Mouse (Mus musculus) heart, postnatal 10 days (tissue): ENCODE data around the gene Casc3. TPM values are rescaled to one million over a fixed set of nuclear protein-coding genes. Genes with fewer than 3 reads are reported as not detected.
"Not testable (repeated sequence)": the region's sequence is repeated elsewhere in the genome, so short reads cannot be mapped to it uniquely, and the experiment has no call there.

Source experiments
- DNase-seq, 2 experiments: peaks; one replicate each; pipeline ENCODE4 v3.0.0; 2021
- intact Hi-C: fragments of 180-260 bp; cut with DNase I; formaldehyde crosslinking; loops from one replicate; pipeline ENCODE4 v1.15.1; 2025
- total RNA-seq, 2 experiments: library from RNA; stranded (reverse); gene quantifications; 2 replicates each; pipeline ENCODE4 v1.2.3; 2021

Casc3 gene
- total RNA-seq, 2 experiments from 2014 or later = 29.0 to 29.7 TPM

DNA sequence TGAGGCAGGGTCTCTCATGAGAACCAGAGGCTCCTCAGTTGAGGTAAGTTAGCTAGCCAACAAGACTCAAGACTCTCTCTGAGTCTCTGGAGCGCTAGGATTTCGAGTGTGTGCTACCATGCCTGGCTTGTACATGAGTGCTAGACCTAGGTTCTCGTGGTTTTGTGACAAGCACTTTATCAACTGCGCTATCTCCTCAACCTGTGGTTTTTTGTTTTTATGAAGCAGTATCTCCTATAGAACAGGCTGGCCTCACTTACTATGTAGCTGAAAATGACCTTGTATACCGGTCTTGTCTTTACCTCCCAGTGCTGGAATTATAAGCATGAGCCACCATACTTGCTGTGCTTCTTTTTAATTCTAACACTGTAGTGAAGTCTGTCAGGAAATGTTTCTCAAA is 16.3 kb downstream of the Casc3 start:
- no peak for DNase-seq
- intact Hi-C loops = no loop called here

GRCm38 (mm10) chr11:98826071-98826470 is 21.4 kb downstream of the Casc3 start:
- DNase-seq, intact Hi-C loops: not testable (repeated sequence)

DNA sequence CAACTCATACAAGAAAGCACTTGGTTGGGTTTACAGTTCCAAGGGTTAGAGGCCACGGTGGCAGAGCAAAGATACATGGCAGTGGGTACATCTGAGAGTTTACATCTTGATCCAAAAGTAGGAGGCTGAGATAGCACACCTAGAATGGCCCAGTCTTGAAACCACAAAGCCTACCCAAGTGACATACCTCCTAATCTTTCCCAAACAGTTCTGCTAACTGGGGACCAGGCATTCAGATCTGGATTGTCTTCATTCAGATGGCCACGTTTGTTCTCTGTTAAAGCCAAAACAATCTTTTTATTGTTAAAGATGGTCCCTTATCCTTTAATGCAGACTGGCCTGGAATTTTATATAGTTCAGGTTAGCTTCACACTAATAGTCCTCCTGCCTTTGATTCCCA is 23.2 kb downstream of the Casc3 start:
- intact Hi-C loops = loop anchor here (1.0 to 2.0 kb wide), 2 partner anchors 17 to 128 kb away; no protein-coding TSS in a partner anchor
- DNase-seq = no peak

DNA sequence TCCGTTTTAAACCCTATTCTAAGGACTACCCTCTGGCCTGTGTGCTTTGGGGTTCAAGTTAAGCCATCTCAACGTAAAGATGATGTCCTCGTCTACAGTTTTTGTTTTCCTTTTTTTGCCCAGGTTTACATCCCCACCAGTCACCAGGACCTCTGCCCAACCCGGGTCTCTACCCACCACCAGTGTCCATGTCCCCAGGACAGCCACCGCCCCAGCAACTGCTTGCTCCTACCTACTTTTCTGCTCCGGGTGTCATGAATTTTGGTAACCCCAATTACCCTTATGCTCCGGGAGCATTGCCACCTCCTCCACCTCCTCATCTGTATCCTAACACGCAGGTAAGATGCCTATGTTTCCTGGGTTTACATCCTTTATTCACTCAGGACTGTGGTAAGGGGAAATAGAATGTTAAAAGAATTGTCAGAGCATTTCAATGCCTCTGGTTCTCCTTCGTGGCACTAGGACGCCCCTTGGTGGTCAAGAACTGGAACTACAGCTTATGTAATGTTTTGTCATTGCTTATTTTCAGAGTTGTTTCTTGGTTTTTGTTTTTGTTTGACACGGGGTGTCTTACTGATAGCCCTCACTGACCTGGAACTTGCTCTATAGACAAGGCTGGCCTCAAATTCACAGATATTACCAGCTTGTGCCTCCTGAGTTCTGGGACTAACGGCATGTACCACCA is 24.5 kb downstream of the Casc3 start:
- intact Hi-C loops = loop anchor here (1.0 to 2.0 kb wide), 2 partner anchors 18 to 41 kb away; no protein-coding TSS in a partner anchor

DNA sequence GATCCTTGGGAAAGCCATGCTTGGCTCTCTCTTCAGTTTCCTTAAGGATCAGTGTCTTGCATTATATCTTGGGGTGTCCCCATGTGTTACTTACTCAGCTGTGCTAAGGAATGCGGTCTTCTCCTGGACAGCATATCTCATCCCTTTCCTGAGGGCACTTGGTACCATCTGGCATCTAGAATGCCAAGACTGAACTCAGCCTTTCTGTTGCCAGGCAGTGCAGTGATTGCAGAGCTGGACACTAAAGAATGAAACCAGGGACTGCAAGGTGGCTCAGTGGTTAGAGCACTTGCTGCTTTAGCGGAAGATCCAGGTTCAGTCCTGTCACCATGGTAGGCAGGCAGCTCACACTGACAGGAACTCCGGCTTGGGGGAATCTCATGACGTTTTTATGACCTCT is 25.2 kb downstream of the Casc3 start:
- intact Hi-C loops = loop anchor here (1.0 to 2.0 kb wide), 2 partner anchors 19 to 42 kb away; no protein-coding TSS in a partner anchor
- DNase-seq = no peak

More for the DNA sequence above, 24.5 kb downstream of the Casc3 start:
- peak; percentile 42 to 72 for DNase-seq

DNA sequence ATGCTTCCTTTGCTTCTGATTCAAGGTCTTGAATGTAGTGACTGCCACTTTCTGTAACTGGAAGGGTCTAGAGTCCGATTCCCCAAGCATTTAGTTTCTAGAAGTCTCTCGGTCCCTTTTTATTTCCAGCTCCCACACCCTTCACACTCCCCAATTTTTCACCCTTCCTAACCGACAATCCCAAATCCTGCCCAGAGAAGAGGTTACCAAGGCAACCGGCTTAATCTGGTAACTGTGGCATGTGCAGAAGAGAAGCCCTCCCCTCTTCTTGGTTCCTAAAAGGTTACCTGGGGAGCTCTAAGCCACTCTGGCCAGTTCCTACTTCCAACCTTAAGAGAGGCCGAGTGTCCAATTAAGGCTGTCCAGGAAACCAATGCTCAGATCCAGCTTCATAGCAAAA is 30.6 kb downstream of the Casc3 start:
- DNase-seq = no peak
- intact Hi-C loops = no loop called here

- intact Hi-C loops = no loop called here
- no peak for DNase-seq
Observed at GRCm38 (mm10) chr11:98835725-98836124, 31.0 kb downstream of the Casc3 start.

GRCm38 (mm10) chr11:98836128-98836527 is 31.4 kb downstream of the Casc3 start:
- DNase-seq = no peak
- intact Hi-C loops = no loop called here

- peak; percentile 84 to 88 for DNase-seq
- intact Hi-C loops = no loop called here
Observed at GRCm38 (mm10) chr11:98836651-98837141, 32.0 kb downstream of the Casc3 start, which contains the start of gene Rapgefl1. Gene Rapgefl1 (plus strand): TSS chr11:98836785.

- intact Hi-C loops = no loop called here
- no peak for DNase-seq
Observed at GRCm38 (mm10) chr11:98837231-98837704, 32.6 kb downstream of the Casc3 start.

- intact Hi-C loops = no loop called here
- no peak for DNase-seq
Observed at GRCm38 (mm10) chr11:98837917-98838316, 33.2 kb downstream of the Casc3 start.

DNA sequence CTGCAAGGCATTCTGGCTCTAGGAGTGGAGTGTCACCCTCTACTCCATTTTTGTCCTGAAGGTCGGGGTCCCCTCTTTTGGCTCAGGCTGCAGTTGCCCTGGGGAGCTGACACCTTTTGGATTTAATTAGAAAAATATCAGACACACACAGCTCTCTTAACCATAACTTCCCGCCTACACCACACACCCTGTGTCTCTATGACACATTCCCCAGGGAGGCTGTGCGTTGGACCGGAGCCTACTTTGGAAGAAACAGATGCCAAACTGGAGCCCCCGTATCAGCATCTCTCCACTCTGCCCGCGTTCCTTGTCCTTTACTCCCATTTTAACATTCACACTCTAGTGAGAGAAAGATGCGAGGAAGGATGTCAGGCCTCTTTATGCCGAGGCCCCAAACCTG is 33.8 kb downstream of the Casc3 start:
- DNase-seq = peak in 1 of 2 experiments; percentile 23
- intact Hi-C loops = no loop called here

- peak in 1 of 2 experiments; percentile 7 for DNase-seq
- intact Hi-C loops = no loop called here
Observed at GRCm38 (mm10) chr11:98839402-98839801, 34.7 kb downstream of the Casc3 start.

- intact Hi-C loops = no loop called here
Observed at GRCm38 (mm10) chr11:98839897-98840296, 35.2 kb downstream of the Casc3 start.

DNA sequence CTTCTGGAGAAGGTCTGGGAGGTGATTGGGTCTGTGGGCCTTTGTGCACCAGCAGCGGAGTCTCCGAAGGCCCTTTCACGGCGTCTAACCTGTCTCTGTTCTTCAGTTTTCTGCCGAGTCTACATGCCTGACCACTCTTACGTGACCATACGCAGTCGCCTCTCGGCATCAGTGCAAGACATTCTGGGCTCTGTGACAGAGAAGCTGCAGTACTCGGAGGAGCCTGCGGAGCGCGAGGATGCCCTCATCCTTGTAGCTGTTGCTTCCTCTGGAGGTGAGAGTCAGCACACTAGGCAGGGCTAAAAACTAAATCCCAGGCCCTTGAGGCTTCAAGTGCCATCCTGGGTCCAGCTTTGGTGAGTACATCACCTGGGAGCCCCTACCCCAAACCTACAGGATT is 41.3 kb downstream of the Casc3 start:
- no peak for DNase-seq
- intact Hi-C loops = no loop called here

More at GRCm38 (mm10) chr11:98839897-98840296, 35.2 kb downstream of the Casc3 start:
- DNase-seq = no peak

DNA sequence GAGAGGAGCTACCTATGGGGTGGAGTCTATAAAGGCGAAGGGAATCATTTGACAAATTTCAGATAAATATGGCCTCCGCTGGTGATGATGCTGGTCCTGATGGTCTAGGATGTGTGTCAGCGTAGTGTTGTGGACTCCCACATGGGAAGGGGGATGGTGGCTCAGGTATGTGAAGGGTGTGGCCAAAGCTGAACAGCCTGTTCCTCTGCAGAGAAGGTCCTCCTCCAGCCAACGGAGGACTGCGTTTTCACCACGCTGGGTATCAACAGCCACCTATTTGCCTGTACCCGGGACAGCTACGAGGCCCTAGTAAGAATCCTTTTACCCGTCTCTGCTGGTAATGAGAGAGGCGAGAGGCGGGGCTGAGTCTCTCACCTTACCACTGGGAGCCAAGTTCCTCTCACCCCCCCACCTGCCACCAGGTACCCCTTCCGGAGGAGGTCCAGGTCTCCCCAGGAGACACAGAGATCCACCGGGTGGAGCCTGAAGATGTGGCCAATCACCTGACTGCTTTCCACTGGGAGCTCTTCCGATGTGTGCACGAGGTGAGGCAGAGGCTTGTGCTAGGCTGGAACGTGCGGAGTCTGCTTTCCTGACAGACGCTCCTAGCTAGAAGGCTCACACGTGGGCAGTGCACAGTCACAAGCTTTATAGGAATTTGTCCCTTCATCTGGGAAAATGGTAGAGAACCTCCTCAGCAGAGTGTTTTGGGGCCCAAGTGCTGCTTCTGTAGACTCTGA is 42.3 kb downstream of the Casc3 start:
- intact Hi-C loops = no loop called here
- DNase-seq = no peak

DNA sequence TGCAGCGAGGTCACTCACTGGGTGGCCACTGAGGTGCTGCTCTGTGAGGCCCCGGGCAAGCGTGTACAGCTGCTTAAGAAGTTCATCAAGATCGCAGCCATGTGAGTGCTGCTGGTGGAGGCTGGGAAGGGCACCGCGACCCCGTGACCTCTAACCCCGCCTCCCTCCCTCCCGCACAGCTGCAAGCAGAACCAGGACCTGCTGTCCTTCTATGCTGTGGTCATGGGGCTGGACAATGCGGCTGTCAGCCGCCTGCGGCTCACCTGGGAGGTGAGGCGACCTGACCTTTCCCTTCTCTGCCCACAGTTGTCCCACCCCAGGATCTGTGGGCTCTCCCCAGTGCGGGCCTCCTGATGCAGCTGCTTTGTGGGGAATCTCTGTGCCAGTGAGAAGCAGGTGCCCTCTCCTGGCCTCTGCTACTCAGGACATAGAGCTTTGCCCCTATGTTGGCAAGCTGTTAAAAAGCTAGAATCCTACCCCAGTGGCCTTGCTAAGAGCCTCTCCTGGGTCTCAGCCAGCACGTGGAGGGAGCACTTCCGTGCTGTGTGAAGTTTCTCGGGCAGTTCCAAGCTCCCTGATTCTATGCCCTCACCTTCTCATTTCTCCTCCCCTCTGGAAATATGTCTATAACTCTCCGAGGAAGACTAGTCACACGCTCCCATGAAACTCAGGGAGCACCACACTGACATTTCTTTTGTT is 44.6 kb downstream of the Casc3 start:
- DNase-seq = no peak
- intact Hi-C loops = no loop called here

DNA sequence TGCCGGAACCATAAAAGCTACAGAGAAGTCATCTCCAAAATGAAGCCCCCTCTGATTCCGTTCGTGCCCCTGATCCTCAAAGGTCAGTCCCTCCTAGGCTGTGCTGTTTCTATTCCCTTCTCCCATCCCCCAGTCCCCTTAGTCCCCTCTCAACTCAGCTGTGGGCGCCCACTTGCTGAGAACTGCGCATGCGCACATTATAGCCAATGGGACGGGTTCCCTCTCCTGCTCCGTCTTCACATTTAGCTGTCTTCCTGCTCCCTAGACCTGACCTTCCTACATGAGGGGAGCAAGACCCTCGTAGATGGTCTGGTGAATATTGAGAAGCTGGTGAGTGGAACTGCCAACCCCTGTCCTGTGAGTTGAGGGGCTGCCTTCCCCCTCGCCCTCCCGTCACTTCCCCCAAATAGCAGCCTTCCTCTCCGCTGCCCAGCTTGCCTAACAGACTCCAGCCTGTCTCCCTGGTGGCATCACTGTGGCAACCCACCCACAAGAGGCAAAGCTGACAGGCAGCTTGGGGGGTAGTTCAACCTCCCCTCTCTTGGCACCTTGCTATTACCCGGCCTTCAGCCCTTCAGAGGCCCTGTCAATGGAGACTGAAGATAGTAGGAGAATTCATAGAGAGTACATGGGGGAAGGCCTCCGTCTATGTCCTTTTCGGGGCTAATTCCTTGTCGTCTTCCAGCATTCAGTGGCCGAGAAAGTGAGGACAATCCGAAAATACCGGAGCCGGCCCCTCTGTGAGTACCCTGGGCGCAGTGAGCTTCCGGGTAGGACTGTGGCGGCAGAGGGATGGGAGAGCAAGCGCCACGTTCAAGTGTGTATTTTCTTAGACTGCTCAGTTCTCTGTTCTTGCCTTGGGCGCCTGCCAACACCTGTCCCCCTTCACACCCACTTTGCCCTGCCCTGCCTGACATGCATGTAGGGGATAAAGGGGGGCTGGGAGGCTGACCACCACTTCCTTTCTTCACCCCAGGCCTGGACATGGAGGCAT is 45.7 kb downstream of the Casc3 start:
- intact Hi-C loops = no loop called here
- no peak for DNase-seq

DNA sequence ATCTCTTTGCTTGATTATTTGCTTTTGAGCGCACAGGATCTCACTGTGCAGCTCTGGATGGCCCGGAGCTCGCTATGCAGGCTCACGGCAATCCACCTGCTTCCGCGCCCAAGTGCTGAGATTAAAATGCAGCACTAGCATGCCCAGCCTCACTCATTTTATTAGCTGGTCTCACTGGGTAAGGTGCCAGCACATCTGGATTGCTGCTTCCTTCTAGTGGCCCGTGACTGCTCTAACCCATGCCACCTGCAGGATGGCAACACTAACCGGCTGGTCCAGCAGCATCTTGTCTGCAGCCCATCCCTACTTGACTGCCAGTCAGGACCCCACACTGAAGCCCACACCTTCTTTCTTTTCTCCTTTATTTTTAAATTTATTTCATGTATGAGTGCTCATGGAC is 49.4 kb downstream of the Casc3 start:
- intact Hi-C loops = no loop called here
- no peak for DNase-seq

- DNase-seq = no peak
- intact Hi-C loops = loop anchor here (5.0 kb wide), 1 partner anchor 298 kb away; no protein-coding TSS in a partner anchor
Observed at GRCm38 (mm10) chr11:98854659-98855058, 50.0 kb downstream of the Casc3 start.
